Mouse (Mus musculus) T-cell, adult 2 months (primary cell): Measurements from ENCODE around the gene Map4.
A peak's percentile ranks its signal among the peaks of the same experiment; 100 is the strongest.

Source experiments
- DNase-seq: peaks from one replicate; pipeline ENCODE4 v3.0.0; 2022; ENCODE audit warnings: low spot score

Map4 gene

DNA sequence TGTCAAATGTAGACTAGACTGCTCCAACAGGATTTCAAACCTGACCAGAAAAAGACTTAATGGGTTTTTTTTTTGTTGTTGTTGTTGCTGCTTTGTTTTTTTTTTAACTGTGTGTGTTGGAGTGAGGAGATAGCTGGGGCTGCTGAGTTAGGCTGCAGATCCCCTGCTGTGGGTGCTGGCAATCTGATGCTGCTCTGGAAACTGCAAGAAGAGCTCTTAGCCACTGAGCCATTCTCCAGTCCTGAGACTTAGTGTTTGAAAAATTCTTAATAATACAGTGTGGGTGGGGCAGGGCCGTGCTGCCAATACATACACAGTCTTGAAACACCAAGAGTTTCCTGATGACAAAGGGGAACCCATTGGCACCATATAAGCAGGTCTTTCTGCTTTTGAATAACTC, 70.7 kb downstream of the Map4 start:
- no peak for DNase-seq

DNA sequence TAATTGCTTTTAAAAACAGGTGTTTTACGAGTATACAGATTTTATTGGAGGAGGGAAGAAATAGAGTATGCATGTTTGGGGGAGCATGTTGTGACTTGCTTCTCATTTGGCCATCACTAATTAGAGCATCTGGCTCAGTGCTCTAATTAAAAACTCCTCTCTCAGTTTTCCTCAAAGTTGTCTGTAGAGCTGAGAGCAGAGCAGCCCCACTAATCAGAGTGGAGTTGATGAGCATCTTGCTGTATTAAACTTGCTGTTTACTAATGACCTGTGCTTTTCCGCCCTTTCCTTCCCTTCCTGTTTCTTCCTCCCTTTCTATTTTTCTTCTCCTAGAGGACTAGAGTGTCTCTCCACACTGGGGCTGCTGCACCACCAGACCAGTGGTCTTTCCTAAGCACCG, 71.2 kb downstream of the Map4 start:
- DNase-seq, result no peak

DNA sequence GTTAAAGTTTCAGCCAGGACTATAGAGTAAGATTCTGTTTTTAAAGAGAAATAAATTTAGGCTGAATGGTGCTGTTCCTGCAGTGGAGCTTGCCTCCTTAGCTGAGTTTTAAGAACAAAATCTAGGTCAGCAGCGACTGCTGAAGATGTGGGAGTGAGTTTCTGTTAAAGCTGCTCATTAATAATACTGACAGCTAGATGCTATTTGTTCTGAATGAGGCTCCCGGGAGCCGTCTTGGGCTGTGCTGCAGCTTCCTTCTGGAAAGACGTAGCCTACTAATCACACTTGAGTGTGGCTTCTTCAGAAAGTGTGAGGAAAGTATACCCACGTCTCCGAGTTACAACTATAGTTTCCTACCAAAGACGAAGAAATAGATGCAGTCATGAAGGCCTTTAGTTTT, 88.0 kb downstream of the Map4 start:
- no peak for DNase-seq

DNA sequence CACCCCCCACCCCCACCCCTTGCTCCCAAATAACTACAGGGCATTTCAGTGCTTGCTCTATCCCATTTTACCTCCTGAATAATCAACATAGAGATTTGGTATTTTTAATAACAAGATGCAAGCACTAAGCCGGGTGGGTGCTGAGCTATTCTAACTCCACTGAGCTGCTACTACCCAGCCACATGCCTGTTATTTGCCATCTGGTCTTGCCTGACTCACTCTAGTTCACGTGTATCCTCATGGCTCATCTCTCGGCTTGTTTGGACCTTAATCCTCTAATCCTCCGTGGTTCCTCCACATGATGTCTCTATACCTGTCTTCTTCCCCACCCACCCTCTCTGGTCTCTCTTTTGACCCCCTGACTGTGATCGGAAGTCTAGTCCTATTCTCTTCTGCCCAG, 89.1 kb downstream of the Map4 start:
- DNase-seq, result no peak

DNA sequence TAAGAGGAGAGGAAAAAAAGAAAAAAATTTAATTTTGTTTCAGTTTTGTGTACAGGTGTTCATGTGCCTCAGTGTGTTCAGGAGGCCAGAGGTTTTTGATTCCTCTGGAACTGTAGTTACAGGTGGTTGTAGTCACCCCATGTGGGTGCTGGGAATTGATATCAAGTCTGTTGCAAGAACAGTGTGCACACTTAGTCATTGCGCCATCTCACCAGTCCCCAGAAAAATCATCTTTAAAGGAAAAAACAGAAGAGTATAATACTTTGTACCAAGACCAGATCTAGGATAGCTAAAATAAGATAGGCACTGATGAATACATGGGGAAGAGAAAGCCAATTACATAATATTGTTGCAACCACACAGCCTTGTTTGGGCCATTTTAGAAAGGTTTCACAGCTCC, 90.2 kb downstream of the Map4 start:
- no peak for DNase-seq

DNA sequence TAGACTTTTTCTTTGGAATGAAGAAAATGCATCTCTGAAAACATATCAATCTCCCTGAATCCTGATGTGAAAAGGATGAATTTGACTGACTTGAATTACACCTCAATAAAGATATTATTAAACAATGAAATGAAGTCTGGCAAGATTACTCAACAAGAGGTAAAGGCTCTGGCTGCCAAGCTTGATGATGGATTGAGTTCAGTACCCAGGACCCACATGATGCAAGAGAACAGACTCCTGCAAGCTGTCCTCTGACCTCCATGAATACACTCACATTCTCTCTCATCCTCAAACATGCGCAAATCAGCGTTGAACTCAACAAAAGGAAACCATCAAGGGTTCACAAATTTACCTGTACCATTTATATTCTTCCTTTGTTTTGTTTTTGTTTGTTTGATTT, 90.9 kb downstream of the Map4 start:
- no peak for DNase-seq

DNA sequence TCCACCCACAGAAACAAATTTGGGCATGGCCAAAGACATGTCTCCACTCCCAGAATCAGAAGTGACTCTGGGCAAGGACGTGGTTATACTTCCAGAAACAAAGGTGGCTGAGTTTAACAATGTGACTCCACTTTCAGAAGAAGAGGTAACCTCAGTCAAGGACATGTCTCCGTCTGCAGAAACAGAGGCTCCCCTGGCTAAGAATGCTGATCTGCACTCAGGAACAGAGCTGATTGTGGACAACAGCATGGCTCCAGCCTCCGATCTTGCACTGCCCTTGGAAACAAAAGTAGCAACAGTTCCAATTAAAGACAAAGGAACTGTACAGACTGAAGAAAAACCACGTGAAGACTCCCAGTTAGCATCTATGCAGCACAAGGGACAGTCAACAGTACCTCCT, 103.8 kb downstream of the Map4 start:
- DNase-seq, result no peak

DNA sequence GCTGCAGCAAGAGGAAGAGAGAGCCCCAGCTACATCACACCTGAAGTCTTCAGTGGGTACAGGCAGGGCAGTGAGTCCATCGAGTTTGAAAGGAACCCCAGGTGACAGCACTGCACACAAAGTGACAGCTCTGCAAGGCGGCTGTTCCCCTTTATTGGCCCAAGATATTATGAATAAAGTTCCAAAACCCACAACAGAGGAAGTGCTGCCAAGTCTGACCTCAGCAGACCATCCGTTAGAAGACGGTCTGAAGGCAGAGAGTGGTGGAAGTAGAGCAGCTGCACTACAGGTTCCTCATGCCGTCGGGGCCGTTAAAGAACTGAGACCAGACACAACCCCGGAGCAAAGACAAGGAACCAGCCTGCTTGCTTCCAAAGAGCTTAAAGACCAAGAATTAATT, 106.6 kb downstream of the Map4 start:
- DNase-seq, result no peak

DNA sequence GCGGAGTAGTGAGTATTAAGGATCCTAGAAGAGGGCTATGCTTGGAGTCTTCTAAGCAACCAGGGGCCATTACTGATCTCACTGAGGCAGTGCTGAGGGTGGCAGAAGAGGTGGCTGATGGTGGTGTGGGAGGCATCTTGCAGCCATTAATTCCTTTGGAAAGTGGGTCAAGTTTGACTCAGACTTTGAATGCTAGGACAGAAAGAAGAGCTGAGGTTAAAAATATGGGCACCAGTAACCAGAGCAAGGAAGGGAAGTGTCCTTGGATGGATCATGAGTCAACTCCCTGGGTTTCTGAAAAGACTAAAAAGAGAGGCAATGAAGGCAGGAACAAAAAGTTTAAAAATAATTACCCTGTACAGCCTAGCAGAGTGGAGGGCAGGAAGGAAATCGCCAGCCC, 107.2 kb downstream of the Map4 start:
- no peak for DNase-seq

DNA sequence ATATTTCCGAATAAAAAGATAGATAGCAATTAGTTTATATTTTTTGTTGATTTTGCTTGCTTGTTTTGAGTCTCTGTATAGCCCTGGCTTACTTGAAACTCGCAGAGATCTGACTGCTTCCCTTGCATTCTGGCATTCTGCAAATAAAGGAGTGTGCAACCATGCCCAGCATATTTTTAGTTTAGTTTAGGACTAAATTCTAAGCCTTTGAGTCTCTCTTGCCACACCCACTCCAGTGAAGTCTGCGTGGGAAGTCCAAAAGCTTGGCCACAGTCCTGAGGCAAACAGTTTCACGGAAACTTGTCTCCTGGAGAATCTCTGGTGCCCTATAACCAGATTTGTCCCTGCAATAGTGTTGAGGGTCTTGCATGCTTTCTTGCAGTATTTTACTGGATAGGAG, 113.1 kb downstream of the Map4 start:
- no peak for DNase-seq

DNA sequence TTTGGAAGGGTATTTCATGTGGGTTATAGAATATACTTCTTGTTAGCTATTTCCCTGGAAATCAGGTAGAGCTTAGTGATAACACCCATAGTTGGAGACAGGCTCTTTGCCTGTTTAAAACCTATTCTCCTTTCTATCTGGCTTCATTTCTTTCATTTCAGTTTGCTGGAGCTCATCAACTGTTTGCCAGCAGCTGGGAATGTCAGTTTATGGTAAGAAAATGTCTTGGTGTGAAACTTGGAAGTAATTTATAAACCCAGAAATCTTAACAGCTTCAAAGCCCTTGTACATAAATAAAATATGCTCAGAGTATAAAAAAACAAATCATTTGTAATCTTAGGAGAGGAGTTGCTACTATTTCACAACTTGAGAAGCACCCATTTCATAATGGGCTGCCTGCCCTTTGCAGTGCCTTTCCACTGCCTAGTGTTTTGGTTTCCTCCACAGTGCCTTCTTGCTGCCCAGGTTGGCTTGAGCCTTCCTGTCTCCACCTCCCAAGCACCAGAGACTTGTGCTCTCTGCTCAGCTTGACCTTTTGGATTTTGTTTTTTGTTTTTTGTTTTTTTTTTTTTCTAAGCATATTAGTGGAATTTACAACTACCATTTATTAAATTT, 114.6 kb downstream of the Map4 start:
- no peak for DNase-seq

DNA sequence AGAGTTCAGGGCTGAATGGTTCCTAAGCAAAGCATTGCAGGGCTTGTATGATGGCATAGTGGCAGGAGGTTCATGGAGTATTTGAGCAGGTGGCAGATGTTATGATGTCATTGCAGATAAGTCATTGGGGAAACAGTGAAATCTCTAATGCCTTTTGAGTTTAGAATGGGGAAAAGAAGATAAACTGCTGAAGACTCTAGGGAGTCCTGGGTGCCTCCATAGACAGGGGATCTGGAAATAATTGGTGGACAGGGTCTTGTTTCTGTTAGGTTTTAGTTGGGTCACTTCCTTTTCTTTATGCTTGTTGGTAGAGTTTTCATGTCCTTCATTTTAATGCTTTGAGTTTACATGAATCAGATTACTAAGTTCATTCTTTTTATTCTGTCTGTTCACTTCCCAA, 116.0 kb downstream of the Map4 start:
- DNase-seq, result no peak

DNA sequence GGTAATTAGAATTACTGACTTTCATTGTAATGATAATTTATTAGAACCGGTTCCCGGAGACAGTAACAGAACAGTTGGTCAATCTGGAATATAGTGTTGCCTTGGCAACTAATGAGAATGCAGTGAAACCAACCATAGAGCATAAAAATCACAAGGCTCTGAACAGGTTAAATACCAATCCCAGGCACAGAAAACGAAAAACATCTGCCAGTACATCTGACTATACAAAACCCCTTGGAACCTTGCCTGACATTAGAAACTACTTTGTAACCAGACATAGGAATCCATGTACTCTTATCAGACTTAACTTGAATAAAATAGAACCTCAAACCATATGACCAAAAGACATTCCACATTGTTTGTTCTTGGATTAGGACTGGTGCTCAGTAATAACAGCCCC, 116.6 kb downstream of the Map4 start:
- DNase-seq, result no peak

DNA sequence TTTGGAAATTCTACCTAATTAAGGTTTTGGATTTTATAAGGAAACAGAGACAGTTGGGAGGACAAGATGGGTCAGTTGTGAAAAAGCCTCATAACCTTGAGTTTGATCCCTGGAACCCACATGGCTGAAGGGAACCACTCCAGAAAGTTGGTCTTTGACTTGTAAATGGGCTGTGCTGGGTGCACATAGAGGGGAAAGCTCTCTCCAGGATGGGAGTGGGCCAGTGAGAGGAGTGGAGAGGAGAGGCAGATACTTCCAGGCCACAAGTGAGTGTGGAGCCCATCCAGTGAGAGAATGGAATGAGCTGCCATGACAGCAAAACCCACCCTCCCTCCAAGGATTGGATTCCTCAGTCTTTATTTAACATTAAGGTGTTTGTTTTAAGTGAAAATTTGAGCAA, 119.9 kb downstream of the Map4 start:
- no peak for DNase-seq

DNA sequence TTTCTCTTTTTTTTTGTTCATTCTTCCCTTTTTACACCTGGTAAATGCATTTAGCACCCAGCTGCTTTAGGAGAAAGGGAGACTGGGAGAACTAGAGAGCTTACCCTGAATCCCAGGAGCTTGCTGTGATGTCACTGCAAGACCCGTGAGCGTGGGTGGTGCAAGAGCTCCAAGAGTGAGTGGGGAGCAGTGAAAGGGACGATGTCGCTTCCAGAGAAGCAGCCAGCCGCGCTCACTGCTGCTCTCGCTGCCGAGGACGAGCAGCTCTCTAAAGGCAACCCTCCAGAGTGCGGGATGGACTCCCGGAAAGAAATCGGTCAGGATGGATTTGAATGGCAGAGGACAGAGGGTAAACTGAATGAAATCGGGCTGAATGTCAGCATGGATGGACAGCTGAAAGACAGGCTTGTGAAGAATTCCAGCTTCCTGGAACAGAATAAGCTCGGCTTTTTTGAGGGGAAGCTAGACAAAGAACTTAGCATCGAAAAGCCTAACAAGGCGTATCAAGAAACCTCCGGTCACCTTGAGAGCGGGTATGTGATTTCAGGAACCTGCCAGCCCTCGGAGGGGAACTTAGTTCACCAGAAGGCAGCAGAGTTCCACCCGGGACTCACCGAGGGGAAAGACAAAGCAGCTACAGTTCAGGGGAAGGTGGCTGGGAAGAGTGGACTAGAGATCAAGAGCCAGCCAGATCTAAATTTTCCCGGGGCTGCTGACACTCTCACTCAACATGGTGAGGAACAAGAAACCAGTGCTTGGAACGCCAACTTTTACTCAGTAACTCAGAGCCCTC, 120.8 kb downstream of the Map4 start:
- DNase-seq, result no peak

DNA sequence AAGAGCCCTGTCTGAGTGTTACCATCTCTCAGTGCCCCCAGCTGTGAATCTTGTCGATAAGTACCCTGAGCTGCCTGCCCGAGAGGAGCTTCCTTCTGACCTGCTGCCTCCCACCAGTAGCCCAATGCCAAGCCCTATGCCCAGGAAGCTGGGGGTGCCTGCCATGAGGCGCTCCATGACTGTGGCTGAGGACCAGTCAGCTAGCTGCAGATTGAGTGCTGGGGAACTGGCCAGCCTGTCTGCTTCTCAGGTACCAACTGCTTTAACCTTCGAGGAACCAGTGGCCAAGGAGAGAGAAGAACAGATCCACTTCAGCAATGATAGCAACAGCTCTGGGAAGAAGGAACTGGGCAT, 121.7 kb downstream of the Map4 start:
- DNase-seq, result no peak

DNA sequence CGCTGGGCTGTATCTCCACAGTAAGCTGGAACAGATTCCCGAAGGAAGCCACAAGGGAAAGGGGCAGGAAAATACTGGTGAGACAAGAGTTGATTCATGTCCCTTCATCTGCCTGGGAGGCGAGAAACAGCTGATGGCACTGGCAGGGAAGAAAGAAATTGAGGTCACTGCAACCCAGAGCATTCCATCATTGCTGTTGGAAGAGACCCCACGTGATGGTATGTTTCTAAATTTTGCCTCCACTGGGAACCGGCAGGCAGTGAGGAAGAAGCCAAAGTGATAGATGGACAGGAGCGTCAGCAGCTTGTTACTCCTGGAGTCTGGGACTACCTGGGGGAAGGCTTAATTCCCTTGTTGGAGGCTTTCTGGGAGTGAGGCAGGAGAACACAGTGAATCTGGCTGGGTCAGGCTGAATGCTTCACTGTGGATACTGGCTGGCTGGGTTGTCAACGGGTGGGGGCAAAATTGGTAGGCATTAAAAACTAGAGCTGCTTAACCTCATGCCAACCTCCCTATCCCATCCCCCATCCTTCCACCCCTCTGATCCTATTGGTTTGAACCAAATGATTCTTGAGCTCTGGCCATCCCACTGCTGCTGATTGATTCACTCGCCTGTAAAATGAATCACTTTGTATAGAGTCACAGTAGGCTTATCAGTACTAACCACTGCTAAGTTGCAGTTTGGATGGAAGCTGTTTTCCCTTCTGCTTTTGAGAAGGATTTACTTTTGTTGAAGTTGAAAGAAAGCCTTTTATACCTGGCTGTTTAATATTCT, 122.2 kb downstream of the Map4 start:
- DNase-seq, result no peak

DNA sequence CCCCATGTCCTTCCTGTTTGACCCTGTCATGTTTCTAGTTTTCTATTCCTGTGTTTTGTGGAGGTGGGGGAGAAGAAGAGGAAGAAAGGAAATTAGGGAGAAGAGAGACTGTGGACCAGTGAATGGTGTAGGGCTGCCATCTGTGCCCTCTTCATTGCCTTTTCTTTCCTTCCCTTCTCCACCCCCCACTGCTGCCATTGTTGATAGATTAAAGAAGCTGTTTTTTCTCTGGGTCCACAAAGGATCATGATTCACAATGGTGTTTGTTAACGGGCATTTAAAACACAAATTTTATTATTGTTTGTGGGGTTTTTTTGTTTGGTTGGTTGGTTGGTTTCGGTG, 122.8 kb downstream of the Map4 start:
- DNase-seq, result no peak

DNA sequence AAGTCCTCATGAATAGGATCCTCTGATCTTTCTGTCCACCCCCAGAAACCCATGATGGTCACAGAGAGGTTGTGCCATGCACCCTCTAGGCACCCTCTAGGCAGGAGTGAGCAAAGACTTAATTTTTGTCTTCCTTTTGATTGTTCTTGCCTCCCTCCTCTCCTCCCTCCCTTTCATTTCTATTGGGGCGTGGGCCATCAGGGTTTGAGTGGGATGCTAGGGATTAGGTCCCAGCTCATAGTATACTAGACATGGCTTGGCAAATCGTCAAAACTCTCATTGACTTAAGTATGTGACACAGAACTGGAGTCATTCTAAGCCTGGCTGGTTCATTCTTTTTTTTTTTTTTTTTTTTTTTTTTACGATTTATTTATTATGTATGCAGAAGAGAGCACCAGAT, 123.5 kb downstream of the Map4 start:
- DNase-seq, result no peak

DNA sequence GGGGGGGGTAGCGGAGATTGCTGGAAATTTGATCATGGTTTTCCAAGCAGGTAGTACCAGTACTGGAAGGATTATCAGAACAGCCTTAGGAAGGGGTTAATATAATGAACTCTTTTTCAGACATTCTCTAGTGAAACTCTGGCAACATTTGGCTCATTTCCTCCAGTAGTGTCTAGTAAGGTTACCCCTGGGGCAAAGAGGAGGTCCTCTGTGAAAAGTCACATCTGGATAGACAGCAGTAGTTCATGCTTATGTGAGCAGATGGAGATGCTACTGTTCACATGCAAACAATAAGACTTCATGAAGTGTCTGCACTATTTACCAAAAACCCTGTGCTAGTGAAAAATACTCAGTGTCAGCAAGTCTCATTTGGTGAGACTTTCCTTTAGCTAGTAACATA, 125.9 kb downstream of the Map4 start:
- no peak for DNase-seq

DNA sequence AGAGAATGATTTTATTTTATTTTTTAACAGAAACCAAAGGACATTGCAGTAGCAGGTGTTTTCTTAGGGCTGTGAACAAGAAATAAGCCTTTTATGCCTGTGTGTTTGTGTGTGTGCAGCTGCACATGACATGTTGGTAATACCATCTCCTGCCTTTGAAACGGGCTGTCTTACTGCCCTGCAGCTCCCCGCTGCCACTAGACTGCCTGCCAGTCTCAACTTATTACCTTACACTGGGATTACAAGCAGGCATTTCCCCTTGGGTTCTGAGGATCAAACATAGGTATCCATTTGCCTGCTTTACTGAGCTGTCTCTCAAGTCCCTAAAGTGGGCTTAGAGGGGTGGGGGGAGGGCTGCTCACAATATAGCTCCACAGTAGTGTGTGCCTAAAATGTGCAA, 129.5 kb downstream of the Map4 start:
- peak; percentile 54 for DNase-seq

DNA sequence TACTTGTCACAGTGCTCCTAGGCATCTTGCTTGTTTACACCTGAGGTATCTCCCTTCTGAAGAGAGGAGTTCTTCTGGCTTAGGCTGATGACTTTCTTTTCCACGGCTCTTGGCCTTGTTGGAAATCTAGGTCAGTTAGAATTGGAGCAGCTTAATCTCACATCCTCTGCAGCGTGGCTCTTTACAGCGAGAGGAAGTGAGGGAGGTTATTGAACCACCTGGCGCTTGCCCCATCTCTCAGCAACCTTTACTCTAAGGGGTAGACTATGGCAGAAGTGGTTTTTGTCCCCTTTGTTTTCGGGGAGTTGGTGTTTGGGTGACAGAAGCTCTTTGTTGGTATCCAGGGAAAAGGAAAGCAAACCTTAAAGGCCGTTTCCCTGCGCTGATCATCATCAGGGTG, 131.1 kb downstream of the Map4 start:
- DNase-seq, result peak; percentile 35

DNA sequence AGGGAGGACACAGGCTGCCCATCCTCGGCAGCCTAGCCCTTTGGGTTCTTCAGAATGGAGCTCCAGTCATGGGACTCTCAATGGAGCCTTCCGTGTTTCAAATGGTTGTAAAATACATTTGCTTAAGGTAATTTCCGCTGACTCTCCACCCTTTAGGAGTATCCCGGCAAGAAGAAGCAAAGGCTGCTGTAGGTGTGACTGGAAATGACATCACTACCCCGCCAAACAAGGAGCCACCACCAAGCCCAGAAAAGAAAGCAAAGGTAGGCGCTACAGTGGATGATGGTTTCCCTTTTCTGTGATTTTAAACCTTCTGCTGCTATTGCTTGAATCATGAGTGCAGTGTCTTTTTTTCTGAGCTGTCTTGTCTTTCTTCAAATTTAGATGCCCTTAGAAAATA, 131.6 kb downstream of the Map4 start:
- peak; percentile 51 for DNase-seq

DNA sequence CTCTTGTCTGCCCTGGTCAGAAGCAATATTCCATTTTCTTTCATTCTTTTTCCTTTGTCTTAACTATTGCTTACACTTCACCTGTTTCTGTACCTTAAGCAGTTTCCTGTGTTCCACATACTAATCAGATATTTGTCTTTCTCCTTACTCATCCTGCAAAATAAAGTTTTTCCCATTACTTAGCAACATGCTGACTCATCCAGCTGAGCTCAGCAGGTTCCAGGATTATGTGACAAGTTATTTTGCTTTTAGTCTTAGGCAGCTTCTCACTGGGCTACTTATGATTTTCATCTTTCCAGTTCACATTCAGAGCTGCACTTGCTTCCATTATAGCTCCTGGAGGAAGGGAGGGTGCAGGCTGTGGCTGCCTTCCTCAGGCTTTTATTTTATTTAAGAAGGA, 133.4 kb downstream of the Map4 start:
- no peak for DNase-seq
